Mouse (Mus musculus) cerebellum, postnatal 4 days (tissue): ENCODE data around the gene Eml2.
"Not testable (repeated sequence)": the region's sequence is repeated elsewhere in the genome, so short reads cannot be mapped to it uniquely, and the experiment has no call there.

Source experiments
- DNase-seq, 2 experiments: peaks; one replicate each; pipeline ENCODE4 v3.0.0; 2022; ENCODE audit warnings: low spot score in 2 of 2, mixed read lengths in 1 of 2

The Eml2 gene

GRCm38 (mm10) chr7:19175708-19176515 is at the start of gene Eml2:
TSS of gene Eml2 (plus strand) at chr7:19176421.
- peak; percentile 44 to 62 for DNase-seq

DNA sequence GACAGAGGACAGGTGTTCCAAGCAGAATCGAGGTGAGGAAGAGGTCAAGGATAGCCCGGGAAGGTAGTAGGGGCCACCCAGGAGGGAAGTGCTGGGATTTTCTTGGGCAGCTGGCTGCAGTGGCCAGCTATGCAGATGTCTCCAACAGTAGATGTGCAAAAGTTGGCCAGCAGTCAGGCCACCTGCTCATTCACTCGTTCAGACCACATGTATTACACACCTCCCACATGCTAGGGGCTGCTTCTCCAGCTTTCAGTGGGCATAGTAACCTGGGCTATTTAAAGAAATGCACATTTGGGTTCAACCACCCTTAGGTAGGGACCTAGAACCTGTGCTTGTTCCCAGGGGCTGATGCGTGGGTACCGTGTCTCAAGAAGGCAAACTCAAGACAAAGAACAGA is 48.5 kb upstream of the Eml2 start:
- DNase-seq, result no peak

DNA sequence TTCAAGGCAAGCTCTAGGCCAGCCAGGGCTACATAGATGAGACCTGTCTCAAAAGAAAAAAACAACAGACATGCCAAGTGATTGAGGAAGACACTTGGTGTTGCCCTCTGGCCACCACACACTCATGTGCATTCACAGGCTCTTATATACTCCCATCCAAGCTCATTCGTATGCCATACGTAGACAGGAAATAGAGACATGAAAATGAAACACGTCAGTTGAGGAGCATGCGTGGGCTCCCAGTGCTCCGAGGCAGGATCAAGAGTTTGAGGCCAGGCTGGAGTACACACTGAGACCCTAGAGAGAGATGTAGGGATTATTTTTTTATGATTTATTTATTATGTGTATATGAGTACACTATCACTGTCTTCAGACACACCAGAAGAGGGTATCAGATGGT is 46.8 kb upstream of the Eml2 start:
- no peak for DNase-seq

GRCm38 (mm10) chr7:19130657-19131056 is 45.6 kb upstream of the Eml2 start:
- peak in 1 of 2 experiments; percentile 29 for DNase-seq

GRCm38 (mm10) chr7:19131324-19131848 is 44.8 kb upstream of the Eml2 start:
- DNase-seq, result peak; percentile 91 to 96

DNA sequence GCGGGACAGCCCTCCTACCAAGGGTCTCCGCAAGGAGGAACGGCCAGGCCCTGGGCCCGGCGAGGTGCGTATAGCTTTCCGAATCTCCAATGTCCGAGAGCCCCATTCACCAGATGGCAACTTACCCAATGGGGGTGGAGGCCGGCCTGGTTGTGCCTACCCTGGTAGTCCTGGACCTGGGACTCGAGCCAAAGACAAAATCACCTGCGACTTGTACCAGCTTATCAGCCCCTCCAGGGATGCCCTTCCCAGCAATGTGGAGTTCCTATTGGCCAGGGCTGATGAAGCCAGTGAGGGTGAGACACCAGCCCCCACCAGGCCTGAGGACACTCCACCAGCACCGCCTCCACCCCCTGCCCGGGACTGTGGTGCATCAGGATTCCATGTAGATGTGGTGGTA is 40.1 kb upstream of the Eml2 start:
- no peak for DNase-seq

GRCm38 (mm10) chr7:19136673-19137334 is 39.4 kb upstream of the Eml2 start:
- no peak for DNase-seq

DNA sequence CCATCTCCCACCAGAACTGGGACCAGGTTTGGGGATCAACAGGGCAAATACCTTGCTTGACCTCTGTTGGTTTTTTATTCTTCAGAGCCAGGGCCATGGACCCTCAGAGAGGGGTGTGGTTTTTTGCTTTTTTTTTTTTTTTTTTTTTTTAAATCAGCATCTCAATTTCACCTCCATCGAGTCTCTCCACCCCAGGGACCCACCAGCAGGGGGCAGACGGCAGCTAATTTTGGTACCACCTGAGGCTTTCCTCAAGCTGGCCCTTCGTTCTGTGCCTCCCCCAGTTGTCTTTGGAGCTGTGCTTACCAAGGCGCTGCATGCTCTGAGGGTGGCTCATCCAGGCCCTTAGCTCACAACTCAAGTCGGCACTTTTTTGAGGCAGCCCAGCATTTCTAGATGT is 38.8 kb upstream of the Eml2 start:
- DNase-seq, result peak in 1 of 2 experiments; percentile 47

- DNase-seq, result no peak
These were observed 29.4 kb upstream of the Eml2 start for GRCm38 (mm10) chr7:19146793-19147192.

DNA sequence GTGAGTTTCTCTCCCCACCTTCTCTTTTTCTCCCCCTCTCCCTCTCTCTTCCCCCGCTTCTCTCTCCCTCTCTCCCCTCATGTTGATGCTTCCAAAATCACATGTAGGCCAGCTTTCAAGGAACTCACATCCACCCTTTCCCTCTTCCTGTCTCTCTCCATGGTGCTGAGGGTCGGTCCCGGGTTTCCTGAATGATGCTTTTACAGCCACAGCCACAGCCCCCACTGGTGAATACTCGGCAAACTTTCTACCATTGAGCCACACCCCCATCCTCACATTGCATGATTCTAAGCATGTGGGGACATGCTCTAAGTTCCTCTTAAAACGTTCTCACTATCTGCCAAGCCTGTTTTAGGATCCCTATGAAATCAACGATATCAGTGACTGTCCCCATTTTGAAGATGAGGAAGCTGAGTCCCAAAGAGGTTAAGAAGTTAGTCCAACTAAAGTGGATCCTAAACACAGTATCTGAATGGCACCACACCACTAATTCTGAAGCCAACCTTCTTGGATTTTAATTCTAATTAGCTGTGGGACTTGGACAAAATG is 28.6 kb upstream of the Eml2 start:
- no peak for DNase-seq

DNA sequence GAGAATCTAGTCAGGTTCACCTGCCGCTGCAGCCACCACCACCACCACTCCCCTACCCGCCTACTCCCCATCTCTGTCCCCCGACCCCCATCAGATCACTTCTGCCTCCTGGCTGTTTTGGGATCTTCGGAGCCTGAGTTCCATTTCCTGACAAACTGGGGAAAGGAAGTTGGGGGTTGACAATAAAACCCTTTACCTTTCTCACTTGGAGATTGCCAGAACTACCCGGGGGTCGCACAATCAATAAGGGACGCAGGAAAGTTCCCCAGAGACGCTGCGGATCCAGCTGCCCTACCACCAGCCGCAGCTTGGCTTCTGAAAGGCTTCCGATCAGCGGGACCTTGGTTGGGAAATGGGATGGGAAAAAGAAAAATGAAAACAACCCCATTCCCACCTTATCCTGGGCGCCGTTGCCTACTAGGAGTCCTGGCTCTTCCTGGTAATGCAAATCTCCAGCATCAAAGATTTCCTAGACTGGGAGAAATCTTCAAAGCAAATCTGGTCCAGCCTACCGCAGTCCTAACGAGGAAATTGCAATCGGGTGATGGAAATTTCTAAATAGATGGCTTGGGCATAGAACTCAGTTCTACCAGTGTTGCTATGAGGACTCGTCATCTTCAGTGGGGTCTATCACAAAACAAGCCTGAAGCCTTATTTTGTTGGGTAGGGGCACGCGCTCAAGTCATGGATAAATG is 27.9 kb upstream of the Eml2 start:
- no peak for DNase-seq

- DNase-seq, result peak; percentile 78 to 96
These were observed 27.2 kb upstream of the Eml2 start, which contains the start of gene Qpctl for GRCm38 (mm10) chr7:19148875-19149541. TSS of gene Qpctl (minus strand) at chr7:19149291.

GRCm38 (mm10) chr7:19149626-19150025 is 26.6 kb upstream of the Eml2 start, which contains the start of gene Snrpd2:
TSS of gene Snrpd2 (plus strand) at chr7:19149722.
- DNase-seq, result peak; percentile 93 to 98

- DNase-seq, result not testable (repeated sequence)
These were observed 25.1 kb upstream of the Eml2 start for GRCm38 (mm10) chr7:19151121-19151520.

DNA sequence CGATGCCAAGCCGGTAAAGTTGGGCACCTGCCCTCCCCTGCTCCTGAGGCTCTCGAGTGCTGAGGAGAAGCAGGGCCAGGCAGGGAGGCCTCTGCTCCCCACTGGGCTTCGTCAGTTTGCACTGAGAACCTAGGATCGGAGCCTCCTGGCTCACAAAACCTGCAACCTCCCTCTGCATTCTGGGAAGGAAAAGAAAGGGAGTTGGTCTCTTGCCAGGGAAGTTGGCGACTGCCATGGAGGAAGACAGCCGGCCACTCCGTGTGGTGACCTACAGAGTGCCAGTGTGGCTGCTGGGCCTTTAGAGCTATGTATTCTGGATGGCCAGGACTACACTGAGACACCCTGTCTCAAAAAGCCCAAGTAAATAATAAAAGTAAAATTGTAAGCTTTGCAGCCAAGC is 21.4 kb upstream of the Eml2 start:
- no peak for DNase-seq

GRCm38 (mm10) chr7:19155825-19156475 is 20.3 kb upstream of the Eml2 start:
- DNase-seq, result no peak

- DNase-seq, result peak; percentile 97
These were observed 18.9 kb upstream of the Eml2 start for GRCm38 (mm10) chr7:19157160-19157800.

DNA sequence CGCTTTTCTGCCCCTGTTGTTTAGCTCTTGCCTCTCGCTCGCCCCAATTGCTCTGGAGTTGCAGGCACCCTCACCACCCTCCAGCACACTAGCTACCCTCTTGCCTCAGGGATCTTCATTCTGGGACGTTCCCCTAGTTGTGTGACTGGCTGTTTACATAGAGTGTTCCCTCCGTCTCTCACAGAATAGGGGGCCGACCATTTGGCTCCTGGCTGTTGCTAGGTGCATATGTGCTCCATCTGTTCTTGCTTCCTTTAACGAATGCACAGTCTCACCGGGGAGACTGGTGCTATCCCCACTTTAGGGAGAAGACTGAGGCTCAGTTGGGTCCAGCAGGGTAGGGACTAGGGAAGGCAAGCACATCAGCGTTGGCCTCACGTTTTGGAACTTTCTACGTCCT is 17.6 kb upstream of the Eml2 start:
- DNase-seq, result no peak

- no peak for DNase-seq
These were observed 16.8 kb upstream of the Eml2 start for GRCm38 (mm10) chr7:19159411-19159810.

- no peak for DNase-seq
These were observed 16.1 kb upstream of the Eml2 start for GRCm38 (mm10) chr7:19160115-19160514.
